Mouse (Mus musculus) left cerebral cortex, adult 9 months (tissue): ENCODE results near the gene Phb2.

Experiments
- DNase-seq, 2 experiments: peaks; one replicate each; pipeline ENCODE4 v3.0.0; 2022; ENCODE audit warnings: low spot score in 2 of 2

The Phb2 gene

DNA sequence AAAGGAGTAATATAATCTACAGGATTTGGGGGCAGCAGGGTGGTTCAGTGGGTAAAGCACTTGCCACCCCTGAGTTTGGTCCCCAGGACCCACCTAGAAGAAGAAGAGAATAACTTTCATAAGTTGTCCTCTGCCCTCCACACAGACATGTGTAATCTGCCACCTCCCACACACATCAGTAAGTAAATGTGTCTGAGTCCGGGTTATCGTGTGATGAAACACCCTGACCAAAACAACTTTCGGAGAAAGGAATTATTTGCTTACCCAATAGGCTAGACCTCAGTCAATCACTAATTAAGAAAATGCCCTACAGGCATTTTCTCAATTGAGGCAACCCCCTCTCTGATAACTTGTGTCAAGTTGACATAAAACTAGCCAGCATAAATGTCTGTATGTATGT is 21.6 kb upstream of the Phb2 start:
- no peak for DNase-seq

DNA sequence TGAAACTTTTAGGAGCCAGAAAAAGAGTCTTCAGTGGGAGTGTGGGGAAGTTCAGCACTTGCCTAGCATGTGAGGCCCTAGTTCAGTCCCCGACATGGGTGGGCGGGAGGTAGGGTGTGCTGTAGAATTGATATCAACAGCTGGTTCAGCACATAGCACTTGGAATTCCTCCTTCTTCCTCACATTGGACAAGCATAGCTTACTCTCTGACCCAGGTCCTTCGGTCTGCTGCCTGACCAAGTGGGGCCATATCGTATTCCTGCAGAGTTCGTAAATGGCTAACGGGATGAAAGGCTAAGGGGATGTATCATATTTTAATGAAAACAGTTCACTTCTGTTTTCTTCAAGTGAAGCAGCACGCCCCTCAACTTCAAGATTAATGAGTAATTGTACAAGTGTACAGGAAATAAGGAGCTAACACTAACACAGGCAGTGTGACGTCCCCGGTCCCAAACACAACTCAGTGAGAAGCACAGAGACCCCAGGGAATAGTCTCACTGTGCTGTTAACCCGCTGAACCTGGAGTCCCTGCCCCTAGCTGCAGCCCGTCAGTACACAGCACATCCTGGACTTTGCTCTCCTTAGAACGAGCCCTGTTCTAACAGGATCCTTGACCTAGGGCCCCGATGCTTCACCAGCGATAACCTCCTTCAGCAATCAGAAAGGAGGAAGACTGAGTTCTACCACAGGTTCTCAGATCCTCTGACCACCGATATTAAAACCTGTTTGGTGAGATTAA is 18.7 kb upstream of the Phb2 start:
- no peak for DNase-seq

DNA sequence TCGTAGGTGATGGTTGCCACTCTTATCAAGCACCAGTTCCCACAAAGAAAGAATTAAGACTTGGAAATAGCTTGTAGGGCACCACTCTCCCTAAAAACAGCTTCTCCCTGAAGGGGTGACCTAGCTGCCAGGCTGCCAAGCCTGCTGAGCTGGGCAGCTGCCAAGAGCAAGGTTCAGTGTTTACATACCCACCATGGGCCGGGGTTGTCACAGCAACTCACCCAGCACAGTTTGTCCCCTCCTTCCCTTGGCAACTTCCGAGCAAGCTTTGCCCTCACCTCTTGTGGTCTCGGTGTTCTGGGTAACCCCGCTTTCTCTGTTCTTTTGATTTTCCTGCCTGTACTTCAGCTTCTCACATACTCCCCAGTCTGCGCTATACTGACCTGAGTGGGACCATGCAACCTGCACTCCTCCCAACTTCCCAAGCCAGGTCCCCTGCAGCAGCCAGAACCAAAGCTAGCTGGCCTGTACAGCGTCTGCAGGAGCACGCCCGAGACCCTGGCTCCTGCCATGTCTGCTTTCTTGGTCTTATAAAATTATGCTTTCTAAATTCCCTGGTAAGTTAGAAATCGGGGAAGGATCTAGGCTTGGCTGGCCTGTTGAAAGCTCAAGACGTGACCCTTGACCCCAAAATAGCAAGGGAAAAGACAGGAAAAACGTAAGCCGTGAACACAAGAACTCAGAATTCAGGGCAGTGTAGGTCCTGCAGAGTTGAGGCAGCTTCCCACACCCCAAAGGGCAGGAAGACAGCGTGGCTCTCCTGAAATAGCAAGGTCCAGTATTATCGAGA is 17.8 kb upstream of the Phb2 start:
- peak in 1 of 2 experiments; percentile 42 for DNase-seq

DNA sequence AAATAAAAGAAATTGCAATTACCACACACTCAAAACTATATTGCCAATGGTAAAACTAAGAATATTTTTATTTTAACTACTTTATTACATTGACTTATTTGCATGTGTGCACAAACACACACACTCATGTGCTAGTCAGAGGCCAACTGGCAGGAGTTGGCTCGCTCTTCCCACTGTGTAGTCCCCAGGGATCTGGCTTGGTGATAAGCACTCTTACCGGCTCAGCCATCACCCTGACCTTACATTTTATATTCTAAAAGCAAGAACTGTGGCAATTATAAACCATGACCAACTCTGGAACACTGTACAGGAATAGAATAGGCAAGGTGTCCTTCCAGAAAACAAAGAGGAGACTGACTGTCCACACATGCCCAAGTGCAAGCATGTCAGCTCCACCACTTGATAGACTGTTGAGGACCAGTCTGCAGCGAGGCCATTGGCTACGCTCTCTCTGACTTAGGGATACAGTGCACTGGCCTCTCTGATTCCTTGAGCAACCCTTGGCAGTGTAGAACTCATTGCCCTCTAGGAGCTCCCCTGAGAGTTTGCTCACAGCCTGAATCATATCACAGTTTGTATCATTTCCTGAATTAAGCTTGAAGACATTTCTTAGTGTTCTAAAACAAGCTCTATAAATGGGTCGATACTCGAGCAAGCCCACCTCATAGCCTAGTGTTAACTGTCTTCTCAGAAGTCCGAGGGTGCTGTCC is 15.5 kb upstream of the Phb2 start:
- DNase-seq: no peak

DNA sequence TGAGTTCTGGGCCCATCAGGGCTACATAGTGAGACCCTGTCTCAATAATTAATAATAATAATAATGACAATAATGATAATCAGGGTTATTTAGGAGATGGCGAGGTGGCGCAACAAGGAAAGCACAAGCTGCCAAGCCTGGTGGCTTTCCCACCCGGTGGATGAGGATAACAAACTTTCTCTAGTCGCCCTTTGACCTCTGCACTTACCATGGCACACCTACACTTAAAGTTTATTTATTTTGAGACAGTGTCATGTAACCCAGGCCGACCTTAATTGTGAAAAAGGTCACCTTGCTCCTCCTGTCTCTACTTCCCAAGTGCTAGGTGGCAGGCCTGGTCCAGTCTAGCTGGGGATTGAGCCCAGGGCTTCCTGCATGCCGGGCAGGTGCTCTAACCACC is 13.4 kb upstream of the Phb2 start:
- DNase-seq: no peak

DNA sequence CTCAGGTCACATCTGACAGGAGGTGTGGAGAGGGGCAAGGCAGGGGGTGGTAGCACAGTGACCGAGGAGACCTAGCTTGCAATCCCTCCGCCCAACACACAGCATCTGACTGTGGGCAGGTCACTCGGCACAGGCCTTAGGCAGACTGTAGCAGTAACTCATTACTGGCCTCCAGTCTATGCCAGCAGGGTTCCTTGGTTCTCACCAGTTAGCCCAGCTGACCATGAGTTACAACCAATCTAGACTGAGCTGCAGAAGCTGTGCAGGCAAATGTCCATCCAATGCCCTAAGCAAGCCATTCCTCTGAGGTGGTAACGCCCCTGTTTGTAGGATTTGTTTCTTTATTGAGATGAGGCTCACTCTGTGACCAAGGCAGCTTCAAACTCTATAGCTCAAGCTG is 12.8 kb upstream of the Phb2 start:
- no peak for DNase-seq

DNA sequence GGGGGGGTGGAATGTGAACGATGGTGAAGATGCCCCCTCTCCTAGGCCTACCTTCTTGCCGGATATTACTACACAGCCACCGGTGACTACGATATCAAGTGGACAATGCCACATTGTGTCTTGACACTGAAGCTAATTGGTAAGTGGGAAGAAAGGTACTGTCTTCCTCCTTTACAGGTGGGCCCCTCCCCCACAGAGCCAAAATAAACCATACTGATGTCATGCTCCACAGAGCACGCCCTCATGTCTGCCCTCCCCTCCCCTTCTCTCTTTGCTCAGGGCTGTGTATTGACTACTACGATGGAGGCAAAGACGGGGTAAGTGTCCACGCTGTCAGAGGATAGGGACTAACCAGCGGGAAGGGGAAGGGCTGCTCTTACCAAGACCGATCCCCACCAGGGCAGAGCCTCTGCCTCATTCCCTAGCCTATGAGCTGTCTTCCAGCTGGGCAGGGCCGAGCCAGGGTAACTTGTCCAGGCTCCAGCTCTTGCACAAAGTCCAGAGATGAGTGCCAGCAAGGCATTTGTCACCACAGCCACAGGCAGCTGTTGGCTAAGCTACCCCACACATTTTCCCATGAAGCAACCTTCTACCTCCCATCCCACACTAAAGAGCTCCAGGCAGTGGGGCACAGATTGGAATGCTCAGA is 12.1 kb upstream of the Phb2 start:
- peak in 1 of 2 experiments; percentile 66 for DNase-seq

DNA sequence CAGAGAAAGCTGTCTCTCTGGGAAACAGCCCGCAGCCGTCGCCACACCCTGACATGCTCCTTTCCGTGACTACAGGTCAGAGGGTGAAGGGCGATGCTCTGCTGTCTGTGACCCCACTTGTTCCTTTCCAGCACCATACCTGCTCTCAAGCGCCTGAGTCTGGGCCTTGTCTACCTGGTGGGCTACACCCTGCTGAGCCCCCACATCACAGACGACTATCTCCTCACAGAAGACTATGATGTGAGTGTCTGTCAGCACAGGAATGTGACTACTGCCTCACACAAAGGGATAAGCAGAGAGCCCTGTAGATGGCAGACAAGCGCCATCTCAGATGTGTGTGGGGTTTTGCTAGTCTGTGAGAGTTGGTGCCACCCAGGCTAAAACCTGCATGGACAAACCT is 10.8 kb upstream of the Phb2 start:
- no peak for DNase-seq

DNA sequence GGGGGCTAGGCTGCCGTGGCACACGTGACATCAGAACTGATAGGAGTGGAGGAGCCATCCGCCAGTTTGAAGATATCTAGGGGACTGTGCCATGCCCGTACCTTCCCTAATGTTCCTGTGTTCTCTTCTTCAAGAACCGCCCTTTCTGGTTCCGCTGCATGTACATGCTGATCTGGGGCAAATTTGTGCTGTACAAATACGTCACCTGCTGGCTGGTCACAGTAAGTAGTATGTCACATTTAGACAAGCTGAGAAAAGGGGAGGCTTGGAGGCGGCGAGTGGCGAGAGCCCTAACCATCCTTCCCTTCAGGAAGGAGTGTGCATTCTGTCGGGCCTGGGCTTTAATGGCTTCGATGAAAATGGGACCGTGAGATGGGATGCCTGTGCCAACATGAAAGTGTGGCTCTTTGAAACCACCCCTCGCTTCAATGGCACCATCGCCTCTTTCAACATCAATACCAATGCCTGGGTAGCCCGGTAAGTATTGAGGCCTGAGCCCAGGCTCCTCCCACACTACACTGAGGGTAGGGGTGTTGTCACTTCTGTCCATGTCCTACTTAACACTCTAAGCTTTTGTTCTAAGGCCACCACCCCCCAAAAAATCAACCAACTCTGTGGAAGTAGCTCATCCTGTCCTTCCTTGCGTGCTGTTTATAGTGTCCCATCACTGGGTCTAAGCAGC is 9.9 kb upstream of the Phb2 start:
- DNase-seq: no peak

DNA sequence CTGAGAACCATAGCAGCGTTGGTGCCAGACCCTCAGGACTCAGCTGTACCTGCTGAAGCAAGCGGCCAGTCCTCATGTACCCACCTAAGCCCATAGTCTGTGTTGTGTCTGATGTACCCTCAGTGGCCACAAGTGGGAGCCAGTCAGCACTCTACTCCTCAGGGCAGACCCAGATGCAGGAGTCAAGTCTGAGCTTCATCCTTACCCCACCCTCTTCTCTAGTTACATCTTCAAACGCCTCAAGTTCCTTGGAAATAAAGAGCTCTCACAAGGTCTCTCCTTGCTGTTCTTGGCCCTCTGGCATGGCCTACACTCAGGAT is 9.4 kb upstream of the Phb2 start:
- DNase-seq: peak in 1 of 2 experiments; percentile 73

DNA sequence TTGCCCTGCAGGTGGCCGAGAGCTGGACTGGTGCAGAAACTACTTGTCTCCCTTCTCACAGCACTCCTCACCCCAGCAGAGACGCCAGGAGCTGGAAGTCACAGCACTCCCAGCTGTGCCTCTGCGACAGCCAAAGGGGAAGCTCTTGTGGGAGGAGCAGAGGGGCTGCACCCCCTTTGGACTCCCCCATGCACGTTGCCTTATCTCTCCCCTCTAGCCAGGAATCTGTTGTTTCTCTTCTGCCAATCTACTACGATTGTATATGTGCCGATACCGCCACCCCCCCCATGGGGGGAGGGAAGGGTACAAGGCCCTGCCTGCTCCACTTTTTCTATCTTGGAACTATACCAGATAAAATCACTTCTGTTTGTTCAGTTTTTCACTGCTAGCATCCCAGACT is 8.3 kb upstream of the Phb2 start:
- no peak for DNase-seq

DNA sequence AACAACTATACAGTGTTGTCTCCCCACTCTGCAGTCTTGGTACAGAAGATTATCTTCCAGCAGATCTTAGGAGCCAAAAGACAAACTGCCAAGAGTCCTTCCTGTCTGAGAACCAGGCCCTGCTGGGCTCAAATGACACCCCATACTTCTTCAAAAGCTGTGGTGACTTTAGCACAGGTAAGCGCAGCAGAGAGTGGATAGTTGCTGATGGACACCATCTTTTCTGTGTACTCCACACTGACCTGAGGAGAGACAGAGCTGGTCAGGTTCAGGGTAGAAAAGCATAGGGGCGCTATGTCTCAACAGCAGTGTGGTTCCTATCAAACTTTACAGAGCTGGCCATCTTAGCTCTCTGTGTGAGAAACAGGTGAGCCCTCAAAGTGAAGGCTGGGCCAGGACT is 7.7 kb upstream of the Phb2 start:
- DNase-seq: no peak

DNA sequence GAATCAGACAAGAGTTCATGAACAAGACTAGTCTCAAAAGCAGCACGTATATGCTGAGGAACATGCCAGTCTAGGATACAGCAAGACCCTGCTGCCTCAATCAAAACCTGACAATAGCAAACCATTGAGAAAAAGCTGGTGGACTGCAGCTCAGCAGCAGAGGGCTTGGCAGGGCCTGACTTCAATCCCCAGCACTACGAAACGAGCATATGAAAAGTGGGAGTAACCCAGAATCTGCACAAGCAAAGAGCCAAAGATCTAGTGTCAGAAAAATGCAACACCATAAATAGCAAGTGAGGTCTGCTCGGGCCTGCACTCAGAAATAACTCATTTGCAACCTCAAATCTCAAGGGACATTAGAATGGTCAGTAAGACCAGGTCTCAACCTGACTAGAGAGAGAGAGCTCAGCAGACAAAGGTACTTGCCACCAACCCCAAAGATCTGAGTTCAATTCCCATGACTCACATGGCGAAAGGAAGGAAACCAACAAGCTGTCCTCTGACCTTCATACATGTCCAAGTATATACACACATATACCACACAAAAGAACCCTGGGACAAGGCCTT is 6.0 kb upstream of the Phb2 start:
- DNase-seq: no peak

DNA sequence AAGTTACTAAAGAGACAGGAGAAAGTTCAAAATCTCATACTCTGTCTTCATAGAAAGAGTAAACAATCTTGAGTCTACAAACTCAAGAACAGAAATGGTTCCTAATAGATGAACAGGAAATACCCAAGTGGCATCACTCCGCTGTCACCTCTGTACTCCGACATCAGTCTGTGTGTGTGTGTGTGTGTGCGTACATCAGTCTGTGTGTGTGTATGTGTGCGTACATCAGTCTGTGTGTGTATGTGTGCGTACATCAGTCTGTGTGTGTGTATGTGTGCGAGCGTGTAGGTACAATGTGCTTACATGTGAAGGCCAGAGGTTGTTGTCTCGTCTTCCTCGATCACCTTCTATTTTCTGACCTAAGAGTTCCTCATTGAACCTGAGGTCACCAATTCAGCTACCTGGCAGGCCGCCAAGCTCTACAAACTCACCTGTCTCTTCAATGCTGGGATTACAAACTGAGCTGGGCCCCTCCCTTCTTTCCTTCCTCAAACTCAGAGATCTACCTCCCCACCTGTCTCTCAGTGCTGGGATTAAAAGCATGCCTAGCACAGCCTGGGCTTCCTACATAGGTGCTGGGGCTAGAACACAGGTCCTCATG is 3.7 kb upstream of the Phb2 start:
- DNase-seq: no peak

DNA sequence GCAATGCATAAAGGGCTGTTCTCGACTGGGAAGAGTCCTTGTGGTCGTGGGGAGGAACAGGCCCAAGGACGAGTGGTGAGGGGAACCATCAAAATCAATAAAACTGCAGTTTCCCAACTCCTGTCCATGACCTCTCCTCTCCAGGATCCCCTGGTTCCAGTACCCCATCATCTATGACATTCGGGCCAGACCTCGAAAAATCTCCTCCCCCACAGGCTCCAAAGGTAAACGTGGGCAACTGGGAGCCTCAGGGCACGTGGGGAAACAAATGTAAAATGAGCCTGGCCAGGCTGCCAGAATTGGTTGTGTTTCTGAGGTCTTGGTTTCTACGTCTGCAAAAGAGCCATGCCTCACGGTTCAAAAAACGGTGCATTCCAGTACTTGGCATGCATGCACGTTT is 782 bp downstream of the Phb2 start:
- DNase-seq: no peak

DNA sequence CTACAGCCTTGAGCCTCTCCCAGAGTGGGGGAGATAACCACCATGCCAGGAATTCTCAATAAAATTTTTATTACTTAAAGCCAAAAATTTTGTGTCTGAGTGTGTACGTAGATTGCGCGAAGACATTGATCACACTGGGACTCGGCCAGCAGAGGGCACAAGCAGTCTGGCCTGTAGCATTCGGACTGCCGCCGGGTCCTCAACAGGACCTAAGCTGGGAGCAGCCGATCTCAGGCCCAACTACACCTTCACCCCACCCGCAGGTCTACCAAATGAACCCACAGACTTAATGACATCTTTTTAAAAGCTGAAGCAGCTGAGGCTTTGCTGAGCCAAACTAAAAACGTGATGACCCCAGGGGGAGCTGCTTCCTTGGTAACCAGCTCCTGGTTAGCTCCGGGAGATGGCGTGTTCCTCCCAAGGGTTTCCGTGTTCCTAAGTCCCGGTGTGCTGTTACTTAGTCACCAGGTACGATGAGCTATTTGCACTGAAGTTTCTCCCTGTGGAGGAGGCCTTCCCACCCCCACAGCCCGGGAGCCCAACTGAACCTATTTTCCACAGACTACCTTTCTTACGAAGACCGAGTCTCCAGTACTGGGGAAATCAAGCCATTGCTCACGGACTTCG is 4.8 kb downstream of the Phb2 start:
- peak in 1 of 2 experiments; percentile 42 for DNase-seq

DNA sequence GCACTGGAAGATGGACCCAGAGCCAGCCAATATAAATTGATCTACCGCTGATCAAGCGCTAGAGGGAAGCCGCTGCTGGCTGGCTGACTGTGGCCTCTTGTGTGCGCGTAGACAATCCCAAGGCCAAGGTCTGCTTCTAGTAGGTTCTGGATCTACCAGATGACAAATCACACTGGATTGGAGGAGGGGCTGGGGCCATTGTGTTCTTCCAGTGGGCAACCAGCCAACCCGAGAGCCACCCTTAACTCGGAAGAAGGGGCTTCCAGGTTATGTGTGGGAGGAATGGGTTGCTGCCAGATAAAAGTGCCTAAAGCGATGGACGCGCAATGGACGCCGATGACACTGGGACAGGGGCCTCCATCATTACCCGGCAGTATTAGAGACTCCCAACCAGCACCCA is 5.8 kb downstream of the Phb2 start:
- DNase-seq: no peak

DNA sequence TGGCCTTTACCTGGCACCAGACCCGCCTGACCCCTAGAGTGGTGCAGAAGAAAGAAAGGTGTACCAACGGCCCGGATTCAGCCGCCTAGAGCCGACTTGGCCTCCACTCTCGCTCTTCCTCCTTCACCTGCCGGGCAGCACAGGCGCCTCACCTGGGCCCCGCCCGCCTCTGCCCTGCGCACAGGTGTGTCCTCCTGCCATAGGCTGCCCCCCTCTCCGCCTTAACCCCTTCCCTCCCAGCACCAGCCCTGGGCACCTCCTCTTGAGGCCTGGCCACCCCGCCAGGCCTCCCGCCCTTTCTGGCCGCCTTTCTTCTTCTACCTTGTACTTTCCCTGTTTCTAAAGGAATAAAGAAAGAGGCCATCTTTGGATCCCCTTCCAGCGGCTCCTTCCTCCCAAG is 6.6 kb downstream of the Phb2 start:
- DNase-seq: no peak

DNA sequence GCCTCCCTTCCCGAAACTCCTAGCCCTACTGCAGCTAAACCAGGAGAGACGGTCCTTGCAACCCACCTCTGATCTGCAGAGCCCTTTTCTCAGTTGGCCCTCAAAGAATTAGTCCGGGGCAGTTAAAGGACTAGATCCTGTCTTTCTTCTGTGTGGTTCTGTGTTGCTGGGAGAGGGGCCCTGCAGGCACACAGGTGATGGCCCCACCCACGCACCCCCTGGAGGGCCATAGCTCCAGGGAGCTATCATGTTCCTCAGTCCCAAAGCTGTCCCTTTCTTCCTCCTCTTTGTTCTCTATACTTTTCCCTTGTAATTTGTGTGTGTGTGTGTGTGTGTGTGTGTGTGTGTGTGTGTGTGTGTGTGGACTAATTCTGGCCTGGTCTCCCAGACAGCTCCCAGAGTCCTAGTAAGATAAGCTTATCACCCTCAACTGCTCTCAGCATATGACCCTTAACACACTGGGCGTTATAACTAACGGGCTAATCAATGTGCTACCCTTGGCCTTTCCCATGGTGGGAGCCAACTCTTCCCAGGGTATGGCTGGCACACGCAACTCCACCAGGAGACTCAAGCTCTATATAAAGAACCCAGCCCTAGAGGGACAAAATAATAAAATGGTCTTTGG is 7.3 kb downstream of the Phb2 start:
- DNase-seq: no peak

DNA sequence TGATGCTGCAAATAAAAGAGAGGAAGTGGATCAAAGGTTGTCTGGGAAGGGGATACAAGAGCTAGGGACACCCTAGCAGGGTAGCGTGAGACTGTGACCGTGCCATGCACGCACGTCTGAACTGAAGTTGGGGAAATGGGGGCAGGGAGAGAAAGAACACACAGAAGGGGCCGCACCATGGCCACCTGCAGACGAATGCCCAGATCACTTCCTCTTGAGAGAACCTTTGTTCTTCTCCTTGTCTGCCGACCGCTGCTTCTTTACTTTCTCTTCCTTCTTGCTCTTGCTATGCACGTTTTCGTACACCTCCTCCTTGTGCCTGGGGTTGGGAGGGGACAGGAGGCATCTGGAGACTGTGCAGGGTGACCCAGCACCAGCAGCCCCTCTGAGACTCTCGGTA is 8.8 kb downstream of the Phb2 start:
- no peak for DNase-seq
